8 mouse cellular contexts compared by ENCODE assay signal in genomic region chr2:104409851-104410821, GRCm38 (mm10). TPM values are rescaled to one million over a fixed set of nuclear protein-coding genes. Genes with fewer than 3 reads are reported as not detected.
DNase-seq lines count a peak whose midpoint lies in the region; ATAC-seq and TF ChIP-seq lines count a peak whose summit lies in the region.

No protein-coding gene starts in this region.

- peak; percentile 13 for DNase-seq in lung, postnatal 0 days (ENCODE audit: low spot score)
- no peak for DNase-seq in lung, postnatal 25 days (ENCODE audit: low spot score)
- DNase-seq in cerebellum, adult 9-10 months: peak; percentile 68
- peak; percentile 31 for DNase-seq in forelimb bud, embryonic 11.5 days (ENCODE audit: low read depth, low spot score)
- DNase-seq in kidney, postnatal 0 days (ENCODE audit: low spot score): peak; percentile 41
- DNase-seq in right cerebral cortex, postnatal 10 days (ENCODE audit: low spot score in 2 of 2): peak; percentile 80
- no peak for DNase-seq in c-Kit-positive CD71-positive TER-119-positive erythroid progenitor cells, embryonic 14.5 days (ENCODE audit: low spot score)

- H3K9ac ChIP-seq in lung, postnatal 0 days (replicated peaks; ENCODE audit: low read depth): no peak overlapping the region
- H3K9ac ChIP-seq in kidney, postnatal 0 days (ENCODE audit: low read depth, low read length): peak overlapping the region; percentile 50
- no peak overlapping the region for H3K9ac ChIP-seq in liver, embryonic 15.5 days

- no peak for TF ChIP-seq EP300 in lung, postnatal 0 days (IDR thresholded peaks at IDR 0.05)

- peak overlapping the region; percentile 94 for H3K4me2 ChIP-seq in lung, postnatal 0 days (replicated peaks; ENCODE audit: low read depth, low read length)
- H3K4me2 ChIP-seq in kidney, postnatal 0 days (ENCODE audit: low read length): peak overlapping the region; percentile 100
- H3K4me2 ChIP-seq in liver, embryonic 15.5 days: peak overlapping the region; percentile 65

- no peak overlapping the region for H3K27ac ChIP-seq in lung, postnatal 0 days (ENCODE audit: low read length)
- H3K27ac ChIP-seq in kidney, postnatal 0 days: no peak overlapping the region
- no peak overlapping the region for H3K27ac ChIP-seq in liver, embryonic 15.5 days (replicated peaks)

- H3K4me3 ChIP-seq in lung, postnatal 0 days (ENCODE audit: low read depth, low read length): peak overlapping the region; percentile 42
- H3K4me3 ChIP-seq in kidney, postnatal 0 days (replicated peaks; ENCODE audit: low read depth, low read length): peak overlapping the region; percentile 58
- peak overlapping the region; percentile 45 for H3K4me3 ChIP-seq in liver, embryonic 15.5 days (replicated peaks)

- no peaks in the 10 kb centered on the region for H3K9me3 ChIP-seq in lung, postnatal 0 days (ENCODE audit: low read length)
- H3K9me3 ChIP-seq in kidney, postnatal 0 days (replicated peaks; ENCODE audit: low read length): no peaks in the 10 kb centered on the region
- H3K9me3 ChIP-seq in liver, embryonic 15.5 days (replicated peaks): no peaks in the 10 kb centered on the region

- 2% methylated on average over 86 of the region's 111 CpGs for WGBS in lung, postnatal 0 days
- under 1% methylated on average over 99 of the region's 111 CpGs for WGBS in kidney, postnatal 0 days
- 1% methylated on average over 111 of the region's 111 CpGs for WGBS in liver, embryonic 15.5 days (ENCODE audit: insufficient replicate concordance)

- no peak for TF ChIP-seq CTCF in lung, postnatal 0 days (IDR thresholded peaks at IDR 0.05)
- no peak for TF ChIP-seq CTCF in kidney, postnatal 0 days (IDR thresholded peaks at IDR 0.05; ENCODE audit: low read depth)

- H3K36me3 ChIP-seq in lung, postnatal 0 days (ENCODE audit: insufficient read depth, low read length): no peaks in the 10 kb centered on the region
- H3K36me3 ChIP-seq in kidney, postnatal 0 days (ENCODE audit: insufficient read depth, low read length): no peaks in the 10 kb centered on the region
- H3K36me3 ChIP-seq in liver, embryonic 15.5 days (replicated peaks): no peaks in the 10 kb centered on the region

- peaks cover 27% of the 10 kb centered on the region for H3K27me3 ChIP-seq in lung, postnatal 0 days (replicated peaks; ENCODE audit: insufficient read depth, low read length)
- peaks cover 37% of the 10 kb centered on the region for H3K27me3 ChIP-seq in kidney, postnatal 0 days (ENCODE audit: insufficient read depth, low read length)
- H3K27me3 ChIP-seq in liver, embryonic 15.5 days: peaks cover 72% of the 10 kb centered on the region

- H3K4me1 ChIP-seq in lung, postnatal 0 days (ENCODE audit: insufficient read depth, low read depth, low read length): peaks cover 7% of the 10 kb centered on the region; the same call in 1 of the 2 replicates
- H3K4me1 ChIP-seq in kidney, postnatal 0 days (replicated peaks; ENCODE audit: insufficient read depth, low read length): peaks cover 7% of the 10 kb centered on the region
- H3K4me1 ChIP-seq in liver, embryonic 15.5 days (replicated peaks): 0 out of 2 replicates have a peak, but pooled peaks cover 4% of the 10 kb centered on the region

- peak; percentile 48 for ATAC-seq in lung, postnatal 0 days
- ATAC-seq in kidney, postnatal 0 days (replicated peaks; ENCODE audit: low FRiP score, low read depth): peak; percentile 69
- ATAC-seq in liver, embryonic 15.5 days (ENCODE audit: insufficient read depth): no peak

RNA-seq across cellular contexts. Expression of gene D430041D05Rik, which starts 0.7 kb away (rescaled TPM):
- 0.69 and 0.79 TPM in 2 replicates for polyA plus RNA-seq in lung, postnatal 0 days (2015; fragmentation: Nextera tagmentation; extraction: Ambion mirVana)
- 0.22 and 0.34 TPM in 2 replicates for polyA plus RNA-seq in kidney, postnatal 0 days (2015; fragmentation: Nextera tagmentation; extraction: Ambion mirVana)
- polyA plus RNA-seq in liver, embryonic 15.5 days (2015; fragmentation: Nextera tagmentation; extraction: Ambion mirVana): 0.03 TPM in 1 of 2 replicates, not detected in the other

Comparison
In these comparisons a context has a peak if more than half of its experiments do, and no peak if none do; other contexts are left out.
1. DNase-seq: peak in lung, postnatal 0 days (single experiment), cerebellum, adult 9-10 months (single experiment), forelimb bud, embryonic 11.5 days (single experiment), kidney, postnatal 0 days (single experiment) and right cerebral cortex, postnatal 10 days (2 of 2); none in lung, postnatal 25 days (single experiment) and c-Kit-positive CD71-positive TER-119-positive erythroid progenitor cells, embryonic 14.5 days (single experiment).
2. Peak in every context shown above with its lines, with median percentiles within 50 percentile points of each other: H3K4me2 ChIP-seq and H3K4me3 ChIP-seq.